Mouse (Mus musculus): ENCODE measurements at regions not wholly inside any gene's neighbourhood (a gene's known extent, or its start where the extent isn't known, plus 50 kb on each side); places are given as distances from the start of the nearest gene placed in this dataset.

GRCm38 (mm10) chr5:100268111-100268878, 108.7 kb upstream of the Tmem150c start:
- TF ChIP-seq CTCF (conservative IDR thresholded peaks at IDR 0.05; ENCODE audit: low read length) (no peak), POU5F1 (IDR thresholded peaks at IDR 0.05; ENCODE audit: borderline replicate concordance, low read length) (no peak), NANOG (IDR thresholded peaks at IDR 0.05; ENCODE audit: borderline replicate concordance, low read length) (no peak)

All from E14TG2a.4 (cell line).